Comparison of ENCODE assay signal across 13 mouse cellular contexts in genomic region chr11:119162959-119163733, GRCm38 (mm10).
A peak's percentile ranks its signal among the peaks of the same experiment; 100 is the strongest.
DNase-seq lines count a peak whose midpoint lies in the region; ATAC-seq and TF ChIP-seq lines count a peak whose summit lies in the region.
"Had no signal": no experiment of that assay in that cellular context is flagged by ENCODE, and none has a peak within 500 bp of the region (broad histone marks: within the 10 kb centered on the region; RNA-seq: fewer than 3 reads in every experiment).

No protein-coding gene starts in this region.

- H3K4me1 ChIP-seq in heart, postnatal 0 days (ENCODE audit: control insufficient read depth, insufficient read depth): peaks cover 13% of the 10 kb centered on the region; the same call in 1 of the 2 replicates
- H3K4me1 ChIP-seq in embryonic facial prominence, embryonic 14.5 days (ENCODE audit: control insufficient read depth, insufficient read depth, low read length): peaks cover 10% of the 10 kb centered on the region
- H3K4me1 ChIP-seq in forebrain, embryonic 14.5 days (ENCODE audit: control insufficient read depth, insufficient read depth, low read length): peaks cover 10% of the 10 kb centered on the region

- H3K4me2 ChIP-seq in heart, postnatal 0 days (ENCODE audit: low read depth, low read length): 0 out of 2 replicates have a peak overlapping the region, but pooled peaks have one; percentile 7
- no peak overlapping the region for H3K4me2 ChIP-seq in embryonic facial prominence, embryonic 14.5 days (ENCODE audit: low read depth, low read length)
- H3K4me2 ChIP-seq in forebrain, embryonic 14.5 days (ENCODE audit: low read length): no peak overlapping the region
- H3K4me2 ChIP-seq: embryonic facial prominence, embryonic 15.5 days; limb, embryonic 15.5 days; midbrain, embryonic 13.5 days had no signal

- no peak for TF ChIP-seq CTCF in heart, postnatal 0 days (IDR thresholded peaks at IDR 0.05; ENCODE audit: low read depth)

- 0 out of 2 replicates have a peak, but pooled peaks cover 3% of the 10 kb centered on the region for H3K36me3 ChIP-seq in heart, postnatal 0 days (replicated peaks; ENCODE audit: control insufficient read depth, insufficient read depth, low read length)
- H3K36me3 ChIP-seq in embryonic facial prominence, embryonic 14.5 days (ENCODE audit: control insufficient read depth, insufficient read depth, low read length): no peaks in the 10 kb centered on the region
- H3K36me3 ChIP-seq in forebrain, embryonic 14.5 days (ENCODE audit: control insufficient read depth, insufficient read depth, low read length): no peaks in the 10 kb centered on the region
- H3K36me3 ChIP-seq: embryonic facial prominence, embryonic 15.5 days; limb, embryonic 15.5 days; midbrain, embryonic 13.5 days had no signal

- no peaks in the 10 kb centered on the region for H3K9me3 ChIP-seq in heart, postnatal 0 days (replicated peaks; ENCODE audit: control insufficient read depth, low read length)
- no peaks in the 10 kb centered on the region for H3K9me3 ChIP-seq in embryonic facial prominence, embryonic 14.5 days (ENCODE audit: control insufficient read depth, low read length)
- no peaks in the 10 kb centered on the region for H3K9me3 ChIP-seq in forebrain, embryonic 14.5 days (replicated peaks; ENCODE audit: control insufficient read depth, low read length)
- H3K9me3 ChIP-seq: embryonic facial prominence, embryonic 15.5 days; limb, embryonic 15.5 days; midbrain, embryonic 13.5 days had no signal

- ATAC-seq in heart, postnatal 0 days (ENCODE audit: insufficient read depth, low read depth): 0 out of 2 replicates have a peak, but pooled peaks have one; percentile 29
- no peak for ATAC-seq in embryonic facial prominence, embryonic 14.5 days (ENCODE audit: low read depth)
- no peak for ATAC-seq in forebrain, embryonic 14.5 days
- ATAC-seq: midbrain, embryonic 13.5 days had no signal

- no peak overlapping the region; the same call in 1 of the 2 replicates for H3K27ac ChIP-seq in heart, postnatal 0 days (ENCODE audit: low read depth)
- 0 out of 2 replicates have a peak overlapping the region, but pooled peaks have one; percentile 18 for H3K27ac ChIP-seq in embryonic facial prominence, embryonic 14.5 days (replicated peaks; ENCODE audit: low read depth, low read length)
- H3K27ac ChIP-seq in forebrain, embryonic 14.5 days (ENCODE audit: low read depth, low read length): no peak overlapping the region
- H3K27ac ChIP-seq: embryonic facial prominence, embryonic 15.5 days; limb, embryonic 15.5 days; midbrain, embryonic 13.5 days had no signal

- DNase-seq in heart, postnatal 0 days (ENCODE audit: low spot score): peak; percentile 63
- DNase-seq in heart, adult 8-10 months (ENCODE audit: low spot score): no peak
- peak; percentile 48 to 56 for DNase-seq in B cell, adult 2 months
- DNase-seq in embryonic facial prominence, embryonic 14.5 days (ENCODE audit: low spot score): peak; percentile 43
- peak; percentile 78 for DNase-seq in naive thymus-derived CD4-positive, alpha-beta T cell, adult 2 months (ENCODE audit: low read depth)
- no peak for DNase-seq in adipocyte (ENCODE audit: low spot score)
- DNase-seq in forebrain, embryonic 14.5 days (ENCODE audit: low spot score): no peak
- DNase-seq in c-Kit-positive CD71-positive TER-119-positive erythroid progenitor cells, embryonic 14.5 days (ENCODE audit: low spot score): no peak
- DNase-seq: cerebellum, adult 11-12 months; gastrocnemius, postnatal 10 days had no signal

- 61% methylated on average over 22 of the region's 22 CpGs for WGBS in heart, postnatal 0 days
- WGBS in embryonic facial prominence, embryonic 14.5 days: 65% methylated on average over 22 of the region's 22 CpGs
- 91% methylated on average over 22 of the region's 22 CpGs for WGBS in forebrain, embryonic 14.5 days

- H3K4me3 ChIP-seq in heart, postnatal 0 days (ENCODE audit: low read depth, low read length): no peak overlapping the region
- no peak overlapping the region for H3K4me3 ChIP-seq in embryonic facial prominence, embryonic 14.5 days (ENCODE audit: low read depth, low read length)
- H3K4me3 ChIP-seq in forebrain, embryonic 14.5 days (ENCODE audit: low read depth, low read length): no peak overlapping the region
- H3K4me3 ChIP-seq: embryonic facial prominence, embryonic 15.5 days; limb, embryonic 15.5 days; midbrain, embryonic 13.5 days had no signal

- H3K9ac ChIP-seq in heart, postnatal 0 days (replicated peaks; ENCODE audit: low read depth, low read length): no peak overlapping the region
- H3K9ac ChIP-seq in embryonic facial prominence, embryonic 14.5 days (ENCODE audit: low read depth, low read length): no peak overlapping the region
- no peak overlapping the region for H3K9ac ChIP-seq in forebrain, embryonic 14.5 days (ENCODE audit: low read length)
- H3K9ac ChIP-seq: embryonic facial prominence, embryonic 15.5 days; limb, embryonic 15.5 days; midbrain, embryonic 13.5 days had no signal

- H3K27me3 ChIP-seq in heart, postnatal 0 days (ENCODE audit: control insufficient read depth, insufficient read depth, low read length): no peaks in the 10 kb centered on the region
- H3K27me3 ChIP-seq in embryonic facial prominence, embryonic 14.5 days (replicated peaks; ENCODE audit: control insufficient read depth, insufficient read depth, low read length): no peaks in the 10 kb centered on the region
- no peaks in the 10 kb centered on the region for H3K27me3 ChIP-seq in forebrain, embryonic 14.5 days (replicated peaks; ENCODE audit: control insufficient read depth, insufficient read depth, low read length)
- H3K27me3 ChIP-seq: embryonic facial prominence, embryonic 15.5 days; limb, embryonic 15.5 days; midbrain, embryonic 13.5 days had no signal

- TF ChIP-seq EP300 in heart, postnatal 0 days (IDR thresholded peaks at IDR 0.05; ENCODE audit: low read depth): no peak

Comparison
In these comparisons a context has a peak if more than half of its experiments do, and no peak if none do; other contexts are left out.
1. DNase-seq: peak in heart, postnatal 0 days (single experiment), B cell, adult 2 months (2 of 2), embryonic facial prominence, embryonic 14.5 days (single experiment) and naive thymus-derived CD4-positive, alpha-beta T cell, adult 2 months (single experiment); none in heart, adult 8-10 months (single experiment), adipocyte (single experiment), forebrain, embryonic 14.5 days (single experiment) and c-Kit-positive CD71-positive TER-119-positive erythroid progenitor cells, embryonic 14.5 days (single experiment).